Mouse (Mus musculus) inflammation-experienced regulatory T-cells, adult 6 months (primary cell): ENCODE measurements around the gene Gtf3c1. TPM values are rescaled to one million over a fixed set of nuclear protein-coding genes. Genes with fewer than 3 reads are reported as not detected.
A peak's percentile ranks its signal among the peaks of the same experiment; 100 is the strongest.

Source experiments
- ATAC-seq: one replicate; pipeline ENCODE4 v1.8.0; 2017
- polyA plus RNA-seq, 3 experiments: library from polyadenylated mRNA; unstranded; fragments of 100-300 nt; shearing (Covaris generic); gene quantifications; one replicate each; pipeline ENCODE4 v1.2.1; 2017

Gtf3c1 gene
- polyA plus RNA-seq, 3 experiments from 2014 or later = 17.1 to 27.4 (median 23.4) TPM

- ATAC-seq = no peak
Measured at GRCm38 (mm10) chr7:125615453-125615852, 92.1 kb downstream of the Gtf3c1 start.

GRCm38 (mm10) chr7:125613579-125613978, 94.0 kb downstream of the Gtf3c1 start:
- ATAC-seq = no peak

GRCm38 (mm10) chr7:125608183-125608688, 99.3 kb downstream of the Gtf3c1 start:
- no peak for ATAC-seq

- peak; percentile 80 for ATAC-seq
Measured at GRCm38 (mm10) chr7:125607384-125608182, 100.0 kb downstream of the Gtf3c1 start.

- no peak for ATAC-seq
Measured at GRCm38 (mm10) chr7:125606265-125607164, 101.1 kb downstream of the Gtf3c1 start.

- peak; percentile 29 for ATAC-seq
Measured at GRCm38 (mm10) chr7:125605725-125606139, 101.8 kb downstream of the Gtf3c1 start.

- no peak for ATAC-seq
Measured at GRCm38 (mm10) chr7:125604362-125605319, 102.9 kb downstream of the Gtf3c1 start.

- ATAC-seq = peak; percentile 57
Measured at GRCm38 (mm10) chr7:125603185-125603631, 104.4 kb downstream of the Gtf3c1 start, which contains the start of gene Il21r. Gene Il21r (plus strand): TSS chr7:125603429.

- ATAC-seq = no peak
Measured at GRCm38 (mm10) chr7:125601821-125602448, 105.6 kb downstream of the Gtf3c1 start.

GRCm38 (mm10) chr7:125601280-125601670, 106.3 kb downstream of the Gtf3c1 start:
- ATAC-seq = no peak

- no peak for ATAC-seq
Measured at GRCm38 (mm10) chr7:125600612-125601279, 106.8 kb downstream of the Gtf3c1 start.

GRCm38 (mm10) chr7:125600136-125600535, 107.4 kb downstream of the Gtf3c1 start:
- ATAC-seq = no peak

- no peak for ATAC-seq
Measured at GRCm38 (mm10) chr7:125599373-125599973, 108.1 kb downstream of the Gtf3c1 start.

GRCm38 (mm10) chr7:125597516-125598347, 109.8 kb downstream of the Gtf3c1 start:
- ATAC-seq = no peak

GRCm38 (mm10) chr7:125597083-125597482, 110.5 kb downstream of the Gtf3c1 start:
- ATAC-seq = peak; percentile 19

GRCm38 (mm10) chr7:125596406-125596805, 111.2 kb downstream of the Gtf3c1 start:
- no peak for ATAC-seq

- peak; percentile 90 for ATAC-seq
Measured at GRCm38 (mm10) chr7:125593831-125594230, 113.7 kb downstream of the Gtf3c1 start.
